9 mouse cellular contexts compared by ENCODE assay signal in genomic region chr4:143298431-143299315, GRCm38 (mm10). TPM values are rescaled to one million over a fixed set of nuclear protein-coding genes. Genes with fewer than 3 reads are reported as not detected.
DNase-seq lines count a peak whose midpoint lies in the region; ATAC-seq and TF ChIP-seq lines count a peak whose summit lies in the region.
"Had no signal": no experiment of that assay in that cellular context is flagged by ENCODE, and none has a peak within 500 bp of the region (broad histone marks: within the 10 kb centered on the region; RNA-seq: fewer than 3 reads in every experiment).

No protein-coding gene starts in this region.

- no peak overlapping the region for H3K27ac ChIP-seq in cortical plate, adult 2 months (ENCODE audit: insufficient read depth, low read length)
- no peak overlapping the region for H3K27ac ChIP-seq in heart, embryonic 16.5 days (ENCODE audit: low read length)
- H3K27ac ChIP-seq in liver, embryonic 11.5 days (ENCODE audit: low read depth, low read length) = no peak overlapping the region

- 8% methylated on average over 24 of the region's 24 CpGs for WGBS in heart, embryonic 16.5 days
- 6% methylated on average over 24 of the region's 24 CpGs for WGBS in liver, embryonic 11.5 days

- peaks cover 10% of the 10 kb centered on the region; the same call in 1 of the 2 replicates for H3K27me3 ChIP-seq in heart, embryonic 16.5 days (ENCODE audit: control insufficient read depth, insufficient read depth, low read length)
- peaks cover 50% of the 10 kb centered on the region for H3K27me3 ChIP-seq in liver, embryonic 11.5 days (replicated peaks; ENCODE audit: control insufficient read depth, insufficient read depth, low read length)

- ATAC-seq in heart, embryonic 16.5 days (replicated peaks; ENCODE audit: extremely low read depth, insufficient read depth, low FRiP score) = no peak; the same call in 1 of the 2 replicates
- 0 out of 2 replicates have a peak, but pooled peaks have one; percentile 16 for ATAC-seq in liver, embryonic 11.5 days (replicated peaks; ENCODE audit: low FRiP score)

- H3K36me3 ChIP-seq in heart, embryonic 16.5 days (ENCODE audit: control insufficient read depth, insufficient read depth) = no peaks in the 10 kb centered on the region
- no peaks in the 10 kb centered on the region for H3K36me3 ChIP-seq in liver, embryonic 11.5 days (ENCODE audit: control insufficient read depth, insufficient read depth, low read length)

- no peaks in the 10 kb centered on the region for H3K4me1 ChIP-seq in cortical plate, adult 2 months (ENCODE audit: control insufficient read depth, insufficient read depth, low read length)
- peaks cover 22% of the 10 kb centered on the region for H3K4me1 ChIP-seq in heart, embryonic 16.5 days (ENCODE audit: control insufficient read depth, insufficient read depth, low read length)
- H3K4me1 ChIP-seq in liver, embryonic 11.5 days (replicated peaks; ENCODE audit: control insufficient read depth, insufficient read depth, low read length) = peaks cover 7% of the 10 kb centered on the region

- peak overlapping the region; percentile 55 for H3K9ac ChIP-seq in heart, embryonic 16.5 days (ENCODE audit: low read length)
- H3K9ac ChIP-seq in liver, embryonic 11.5 days (ENCODE audit: low read depth, low read length) = no peak overlapping the region

- no peak for TF ChIP-seq POLR2A in cortical plate, adult 2 months (IDR thresholded peaks at IDR 0.05; ENCODE audit: extremely low read depth, insufficient read depth, low read length)

- H3K9me3 ChIP-seq in heart, embryonic 16.5 days (replicated peaks; ENCODE audit: control insufficient read depth, low read length) = no peaks in the 10 kb centered on the region
- H3K9me3 ChIP-seq in liver, embryonic 11.5 days (ENCODE audit: control insufficient read depth, low read length) = no peaks in the 10 kb centered on the region

- H3K4me3 ChIP-seq in cortical plate, adult 2 months (ENCODE audit: insufficient read depth, low read length) = peak overlapping the region; percentile 14
- H3K4me3 ChIP-seq in heart, embryonic 16.5 days (ENCODE audit: low read length) = peak overlapping the region; percentile 51
- peak overlapping the region; percentile 37 for H3K4me3 ChIP-seq in liver, embryonic 11.5 days (ENCODE audit: low read depth, low read length)

- DNase-seq in heart, adult 18-20 months = peak; percentile 9 to 23
- DNase-seq in heart, adult 9 months (ENCODE audit: low spot score in 2 of 2) = no peak
- DNase-seq in liver, embryonic 11.5 days (ENCODE audit: low spot score) = no peak
- peak; percentile 52 for DNase-seq in retina, embryonic 14.5 days (ENCODE audit: low spot score)
- DNase-seq in layer of hippocampus, adult 18-20 months (ENCODE audit: low spot score in 2 of 2) = no peak
- no peak for DNase-seq in right cerebral cortex, postnatal 25 days

- TF ChIP-seq CTCF in cortical plate, adult 2 months (IDR thresholded peaks at IDR 0.05; ENCODE audit: extremely low read depth, insufficient read depth, low read length) = no peak

- H3K4me2 ChIP-seq in heart, embryonic 16.5 days (ENCODE audit: low read depth, low read length) = peak overlapping the region; percentile 66
- H3K4me2 ChIP-seq in liver, embryonic 11.5 days = peak overlapping the region; percentile 62

RNA-seq across cellular contexts. Expression of gene Pdpn, which starts 0.7 kb away (rescaled TPM):
- total RNA-seq in heart, adult 18-20 months (2021) = 1 to 10 TPM; 4.5 to 7.9 TPM
- polyA plus RNA-seq in cortical plate, adult 2 months (2012; rRNA removed) = 11.8 and 11.9 TPM in 2 replicates
- 23.5 and 24.1 TPM in 2 replicates for polyA plus RNA-seq in heart, embryonic 16.5 days (2015; fragmentation: Nextera tagmentation; extraction: Ambion mirVana)
- polyA plus RNA-seq in liver, embryonic 11.5 days (2014; fragmentation: Nextera tagmentation; extraction: Ambion mirVana) = 5.5 and 6.0 TPM in 2 replicates
- total RNA-seq in layer of hippocampus, adult 18-20 months (2021) = 10 to 100 TPM; 18.9 to 20.0 TPM
- total RNA-seq: CH12.LX had no signal

RNA-seq across cellular contexts. Expression of gene Lrrc38, which starts 50.9 kb away (rescaled TPM):
- not detected for total RNA-seq in heart, adult 18-20 months (2021)
- 2.3 and 3.0 TPM in 2 replicates for polyA plus RNA-seq in cortical plate, adult 2 months (2012; rRNA removed)
- 0.14 and 0.41 TPM in 2 replicates for polyA plus RNA-seq in heart, embryonic 16.5 days (2015; fragmentation: Nextera tagmentation; extraction: Ambion mirVana)
- polyA plus RNA-seq in liver, embryonic 11.5 days (2014; fragmentation: Nextera tagmentation; extraction: Ambion mirVana) = not detected in 2 replicates
- 1 to 10 TPM in 1 of 2 experiments, under 1 TPM in 1; 0.58 to 1.3 TPM for total RNA-seq in layer of hippocampus, adult 18-20 months (2021)
- total RNA-seq: CH12.LX had no signal

Comparison
In these comparisons a context has a peak if more than half of its experiments do, and no peak if none do; other contexts are left out.
1. DNase-seq: peak in heart, adult 18-20 months (2 of 2) and retina, embryonic 14.5 days (single experiment); none in heart, adult 9 months (0 of 2), liver, embryonic 11.5 days (single experiment), layer of hippocampus, adult 18-20 months (0 of 2) and right cerebral cortex, postnatal 25 days (single experiment).
2. Peak in every context shown above with its lines, with median percentiles within 50 percentile points of each other: H3K4me3 ChIP-seq.